Mouse (Mus musculus) adrenal gland, postnatal 10 days (tissue): ENCODE measurements around the gene Mtif3. TPM values are rescaled to one million over a fixed set of nuclear protein-coding genes. Genes with fewer than 3 reads are reported as not detected.
A peak's percentile ranks its signal among the peaks of the same experiment; 100 is the strongest.

ENCODE experiments used
- DNase-seq: peaks from one replicate; pipeline ENCODE4 v3.0.0; 2021; ENCODE audit warnings: mixed read lengths
- long read RNA-seq, 2 experiments: library from polyadenylated mRNA; stranded (forward); transcript quantifications; one replicate each; pipeline ENCODE4 v2.0.0; 2021
- total RNA-seq, 2 experiments: library from RNA; stranded (reverse); gene quantifications; 2 replicates each; pipeline ENCODE4 v1.2.3; 2021

Gene Mtif3
- total RNA-seq, result 10 to 100 TPM; 28.9 to 36.7 TPM
- long read RNA-seq, experiment 1, full-length matches to known transcripts, result 25 of 31 reads
- long read RNA-seq, experiment 1, partial matches to known transcripts, result 2 of 31 reads
- long read RNA-seq, experiment 1, other reads (novel, unspliced or antisense), result 4 of 31 reads
- long read RNA-seq, experiment 2, full-length matches to known transcripts, result 22 of 24 reads
- long read RNA-seq, experiment 2, partial matches to known transcripts, result 0 of 24 reads
- long read RNA-seq, experiment 2, other reads (novel, unspliced or antisense), result 2 of 24 reads

DNA sequence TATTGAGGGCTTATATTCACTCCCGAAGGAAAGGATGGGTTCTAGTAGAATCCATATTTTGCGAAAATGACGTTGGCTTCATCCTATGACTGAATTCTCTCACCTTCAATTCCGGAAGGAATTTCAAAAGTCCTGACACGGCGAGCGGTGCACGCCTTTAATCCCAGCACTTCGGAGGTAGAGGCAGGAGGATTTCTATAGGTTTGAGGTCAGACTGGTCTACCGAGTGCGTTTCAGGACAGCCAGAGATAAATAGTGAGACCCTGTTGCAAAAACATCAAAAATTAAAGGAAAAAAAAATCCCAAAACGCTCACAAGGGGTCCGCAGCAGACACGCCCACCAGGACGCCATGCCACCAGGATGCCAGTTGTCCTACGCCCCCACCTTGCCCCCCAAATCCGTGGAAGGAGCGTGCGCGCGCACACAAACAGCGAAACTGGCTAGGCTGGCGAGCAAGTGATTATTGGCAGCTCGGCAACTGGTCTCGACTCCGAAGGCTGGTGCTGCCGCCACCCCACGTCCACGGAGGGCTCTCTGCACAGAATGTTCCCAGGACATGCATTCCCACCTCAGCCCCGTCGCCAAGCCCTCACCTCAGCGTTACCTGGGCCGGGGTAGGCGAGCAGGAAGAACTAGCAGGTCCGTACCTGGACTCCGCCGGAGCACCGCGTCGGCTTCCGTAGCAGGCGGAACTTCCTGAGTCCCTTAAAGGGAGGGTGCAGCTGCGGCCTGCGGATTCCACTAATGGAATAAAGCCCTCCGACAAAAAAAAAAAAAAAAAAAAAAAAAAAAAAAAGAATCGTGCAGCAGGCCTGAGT, at the start of gene Mtif3:
Mtif3 (minus strand) TSS at position 683 of the 819 bp plus-strand sequence.
- peak; percentile 85 for DNase-seq

DNA sequence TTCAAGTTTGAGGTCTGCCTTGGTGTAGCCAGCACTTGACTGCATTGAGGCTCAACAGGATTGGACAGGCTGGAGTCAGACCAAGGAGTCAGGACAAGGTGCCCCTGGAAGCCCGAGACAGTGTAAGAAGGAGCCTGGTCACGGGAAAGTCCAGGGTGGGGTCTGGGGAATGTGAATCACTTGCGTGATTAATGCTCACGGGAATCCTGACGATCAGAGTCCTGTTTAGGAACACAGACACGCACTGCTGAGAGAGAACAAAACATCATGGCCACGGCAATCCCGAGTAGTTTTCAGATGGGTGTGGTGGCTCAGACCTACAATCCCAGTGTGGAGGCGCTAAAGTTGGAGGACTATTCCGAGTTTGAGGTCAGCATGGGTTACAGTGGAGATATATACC, 47.7 kb upstream of the Mtif3 start:
- DNase-seq, result no peak

DNA sequence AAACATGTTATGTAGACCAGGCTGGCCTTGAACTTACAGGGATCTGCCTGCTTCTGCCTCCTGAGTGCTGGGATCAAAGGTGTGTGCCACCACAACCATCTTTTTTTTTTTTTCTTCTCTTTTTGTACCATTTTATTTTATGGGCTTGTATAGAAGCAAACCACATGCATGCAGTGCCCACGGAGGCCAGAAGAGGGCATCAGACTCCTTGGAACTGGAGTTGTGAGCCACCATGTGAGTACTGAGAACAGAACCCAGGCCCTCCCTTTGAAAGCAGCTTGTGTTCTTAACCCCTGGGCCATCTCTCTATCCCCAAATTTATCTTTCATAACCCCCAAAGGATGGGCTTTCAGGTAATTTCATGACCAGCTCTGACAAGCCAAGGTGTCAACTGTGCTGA, 39.7 kb upstream of the Mtif3 start:
- no peak for DNase-seq

DNA sequence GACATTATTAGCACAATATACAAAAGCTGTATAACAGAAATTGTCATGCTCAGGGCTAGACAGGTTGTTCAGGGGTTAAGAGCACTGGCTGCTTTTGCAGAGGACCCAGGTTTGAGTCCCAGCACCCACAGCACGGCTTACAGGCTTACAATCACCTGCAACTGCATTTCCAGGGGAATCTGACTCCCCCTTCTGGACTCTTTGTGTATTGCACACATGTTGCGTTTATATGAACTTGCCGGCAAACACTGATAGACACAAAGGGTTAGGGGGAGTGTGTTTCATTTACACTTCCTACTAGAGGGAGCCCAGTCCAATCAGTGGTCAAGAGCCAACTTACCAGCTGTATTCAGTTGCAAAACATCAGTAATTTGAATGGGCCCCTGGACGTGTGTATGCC, 37.7 kb upstream of the Mtif3 start:
- DNase-seq, result no peak

DNA sequence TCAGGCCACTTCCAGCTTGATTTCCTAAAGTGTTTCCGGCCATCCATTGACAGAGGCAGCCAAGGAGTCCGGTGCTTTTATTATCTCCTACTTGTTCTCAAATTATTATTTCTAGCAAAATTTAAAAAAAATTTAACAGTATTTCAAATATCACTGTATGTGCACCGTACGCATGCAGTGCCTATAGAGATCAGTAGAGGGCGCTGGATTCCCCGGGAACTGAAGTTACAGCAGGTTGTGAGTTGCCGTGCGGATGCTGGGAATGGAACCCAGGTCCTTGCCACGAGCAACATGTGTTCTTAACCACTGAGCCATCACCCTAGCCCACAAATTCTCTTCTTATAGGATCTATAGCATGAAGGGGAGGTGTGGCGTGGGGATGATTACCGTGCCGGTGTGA, 35.2 kb upstream of the Mtif3 start:
- no peak for DNase-seq

DNA sequence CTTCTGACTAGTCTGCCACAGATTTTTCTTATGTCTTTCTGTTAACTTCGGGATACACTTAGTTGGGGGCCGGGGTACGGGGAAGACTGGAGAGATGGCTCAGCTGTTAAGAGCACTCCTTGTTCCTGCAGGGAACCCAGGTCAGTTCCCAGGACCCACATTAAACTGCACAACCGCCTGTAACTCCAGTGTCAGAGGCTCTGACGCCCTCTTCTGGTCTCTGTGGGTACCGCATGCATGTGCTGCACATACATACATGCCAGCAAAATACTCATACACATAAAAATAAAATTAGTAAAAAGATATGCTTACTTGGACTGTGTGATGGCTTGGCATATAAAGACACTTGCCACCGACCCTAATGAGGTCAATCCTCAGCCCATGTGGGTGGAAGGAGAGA, 33.2 kb upstream of the Mtif3 start:
- no peak for DNase-seq

DNA sequence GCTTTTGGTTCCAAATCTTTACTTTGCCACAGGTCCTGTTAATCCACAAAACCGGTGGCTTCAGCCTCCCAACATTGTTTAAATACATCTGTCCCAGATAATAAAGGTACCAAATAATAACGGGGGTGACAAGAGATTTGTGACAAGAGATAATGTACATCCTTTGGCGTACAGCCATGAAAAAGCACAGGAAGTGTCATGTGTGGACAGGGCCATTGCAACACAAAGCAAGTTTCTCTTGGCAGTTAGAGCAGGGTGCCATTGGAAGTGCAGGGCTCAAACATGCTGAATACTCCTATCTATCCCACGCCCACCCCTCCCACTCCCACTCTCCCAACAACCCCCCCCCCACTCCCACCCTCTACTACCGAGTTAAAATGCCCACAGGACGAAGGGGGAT, 31.4 kb upstream of the Mtif3 start:
- DNase-seq, result no peak

DNA sequence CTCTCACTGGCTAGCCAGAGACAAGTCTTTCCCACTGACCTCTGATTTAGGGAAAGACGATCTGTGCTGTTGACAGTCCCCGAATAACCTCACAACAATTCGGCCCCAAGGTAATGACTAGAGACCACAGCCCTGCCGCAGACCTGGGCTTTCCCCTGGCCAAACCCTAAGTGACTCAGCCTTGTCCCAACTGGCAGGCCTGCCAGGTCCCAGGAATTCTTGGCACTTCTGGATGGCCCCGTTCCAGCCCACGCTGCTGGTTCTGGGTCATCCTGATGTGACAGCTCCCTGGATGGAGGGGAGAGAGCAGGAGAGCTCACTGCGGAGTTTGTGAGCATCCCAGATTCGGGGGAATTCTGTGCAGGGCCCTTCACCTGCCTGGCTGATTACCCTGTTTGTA, 29.9 kb upstream of the Mtif3 start:
- DNase-seq, result peak; percentile 86

DNA sequence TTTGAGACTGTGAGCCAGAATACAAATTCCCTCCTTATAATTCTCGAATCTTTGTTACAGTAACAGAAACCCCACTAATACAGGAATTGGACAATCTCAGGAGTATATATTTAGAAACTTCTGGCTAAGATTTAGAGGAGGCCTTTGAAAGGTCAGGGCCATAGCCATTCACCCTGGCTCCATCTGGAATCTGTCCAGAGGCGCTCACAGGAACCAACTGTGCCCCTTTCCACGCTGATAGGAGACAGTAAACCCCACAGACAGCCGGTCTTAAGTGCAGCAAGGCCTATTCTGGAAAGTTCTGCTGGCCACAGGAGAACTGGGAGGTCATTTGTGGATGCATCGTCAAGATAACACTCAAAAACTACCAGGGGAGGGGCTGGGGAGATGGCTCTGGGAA, 25.5 kb upstream of the Mtif3 start:
- DNase-seq, result peak; percentile 73

DNA sequence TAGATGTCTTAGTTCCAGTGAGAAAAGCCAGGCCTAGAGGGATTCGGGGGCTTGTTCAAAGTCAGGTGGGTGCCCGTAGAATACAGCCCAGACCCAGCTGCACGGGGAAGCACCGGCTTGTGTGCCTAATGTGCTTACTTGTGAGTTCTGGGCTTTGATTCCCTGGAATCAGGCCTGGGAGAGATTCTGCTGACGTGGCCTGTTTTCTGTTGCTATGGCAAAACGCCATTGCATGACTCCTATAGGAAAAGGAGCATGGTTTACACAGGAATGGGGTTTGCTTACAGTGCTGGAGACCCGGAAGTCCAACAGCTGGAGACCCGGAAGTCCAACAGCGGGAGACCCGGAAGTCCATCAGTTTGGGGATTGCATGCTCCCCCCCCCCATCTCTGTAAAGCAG, 24.0 kb upstream of the Mtif3 start:
- DNase-seq, result no peak

DNA sequence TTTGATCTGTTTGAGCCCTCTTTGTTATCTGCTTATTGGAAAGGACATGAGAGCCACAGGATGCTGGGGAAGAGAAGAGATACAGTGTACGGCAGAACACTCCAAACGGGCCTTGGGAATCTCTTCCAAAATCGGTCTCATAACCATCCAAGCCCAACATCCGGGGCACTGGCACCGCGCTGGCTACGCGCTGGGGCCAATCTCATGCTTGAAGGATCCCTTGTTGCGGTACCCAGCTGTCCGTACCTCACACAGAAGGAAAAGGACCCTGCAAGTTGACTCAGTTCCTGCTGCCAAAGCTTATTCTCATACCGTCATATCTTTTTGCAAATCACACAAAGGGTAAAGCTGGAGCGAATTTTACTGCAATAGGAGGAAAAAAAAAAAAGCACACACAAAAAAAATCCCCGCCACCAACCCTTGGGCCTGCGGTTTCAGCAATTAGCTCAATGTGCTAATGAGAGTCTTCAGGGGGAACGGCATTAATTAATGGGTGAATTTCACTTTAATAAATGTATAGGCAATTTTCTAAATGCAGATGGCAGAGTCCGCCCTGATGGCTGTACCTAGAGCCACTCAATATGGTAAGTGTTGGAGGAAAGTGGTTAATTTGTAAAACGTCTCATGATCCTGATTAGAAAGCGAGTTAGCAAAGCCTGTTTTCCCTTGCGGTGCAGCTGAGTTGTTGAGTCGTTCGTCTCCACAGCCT, 22.3 kb upstream of the Mtif3 start:
- DNase-seq, result no peak

DNA sequence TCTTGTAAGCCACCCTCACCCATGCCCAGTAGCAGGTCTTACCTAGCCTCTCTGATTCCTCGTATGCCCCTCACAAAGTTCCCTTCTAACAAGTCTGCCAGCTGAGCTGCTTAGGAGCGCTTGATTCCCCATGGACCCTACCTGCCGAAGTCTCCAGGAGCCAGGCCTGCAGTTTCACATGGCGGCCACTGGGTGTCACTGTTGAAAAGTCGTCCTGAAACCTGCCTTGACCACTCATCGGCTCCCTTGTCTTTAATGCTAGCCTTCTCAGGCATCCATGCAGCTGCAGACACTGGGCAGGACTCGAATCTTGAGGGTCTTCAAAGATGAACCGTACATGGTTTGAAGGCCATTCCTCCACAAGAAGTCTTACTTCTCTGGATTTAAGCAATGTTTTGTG, 19.6 kb upstream of the Mtif3 start:
- DNase-seq, result peak; percentile 78

DNA sequence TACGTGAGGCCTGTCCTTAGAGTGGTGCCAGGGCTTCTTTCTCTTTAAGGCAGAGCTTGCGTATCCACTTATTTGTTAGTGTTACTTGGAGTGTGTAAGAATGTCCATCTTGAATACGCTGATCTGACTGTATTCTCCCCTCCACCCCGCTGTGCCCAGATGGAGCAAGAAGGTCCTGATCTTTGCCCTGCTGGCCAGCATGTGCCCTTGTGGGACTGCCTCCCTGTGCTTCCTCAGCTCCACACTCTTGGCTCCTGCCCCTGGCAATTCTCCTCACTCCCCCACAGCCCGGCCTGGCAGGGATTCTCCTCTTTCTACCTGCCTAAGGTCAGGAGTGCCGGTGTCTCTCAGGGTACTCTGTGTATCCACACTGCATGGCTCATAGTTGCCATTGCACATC, 17.8 kb upstream of the Mtif3 start:
- DNase-seq, result peak; percentile 25

DNA sequence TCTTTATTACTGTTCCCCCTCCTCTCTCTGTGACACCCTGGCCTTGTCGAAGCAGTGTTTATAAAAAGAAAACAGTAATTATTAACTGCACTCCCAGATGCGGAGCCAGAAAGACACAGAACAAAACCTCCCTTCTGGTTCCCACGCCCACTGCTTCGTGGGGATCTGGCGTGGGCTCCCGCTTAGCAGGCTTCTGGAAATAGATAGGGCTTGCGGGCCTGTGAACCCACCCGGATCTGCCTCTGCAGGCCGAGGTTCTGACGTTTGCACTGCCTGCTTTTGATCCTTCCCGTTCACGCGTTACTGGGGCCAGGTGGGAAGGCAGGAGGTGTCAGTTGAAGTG, 11.2 kb upstream of the Mtif3 start:
- no peak for DNase-seq

DNA sequence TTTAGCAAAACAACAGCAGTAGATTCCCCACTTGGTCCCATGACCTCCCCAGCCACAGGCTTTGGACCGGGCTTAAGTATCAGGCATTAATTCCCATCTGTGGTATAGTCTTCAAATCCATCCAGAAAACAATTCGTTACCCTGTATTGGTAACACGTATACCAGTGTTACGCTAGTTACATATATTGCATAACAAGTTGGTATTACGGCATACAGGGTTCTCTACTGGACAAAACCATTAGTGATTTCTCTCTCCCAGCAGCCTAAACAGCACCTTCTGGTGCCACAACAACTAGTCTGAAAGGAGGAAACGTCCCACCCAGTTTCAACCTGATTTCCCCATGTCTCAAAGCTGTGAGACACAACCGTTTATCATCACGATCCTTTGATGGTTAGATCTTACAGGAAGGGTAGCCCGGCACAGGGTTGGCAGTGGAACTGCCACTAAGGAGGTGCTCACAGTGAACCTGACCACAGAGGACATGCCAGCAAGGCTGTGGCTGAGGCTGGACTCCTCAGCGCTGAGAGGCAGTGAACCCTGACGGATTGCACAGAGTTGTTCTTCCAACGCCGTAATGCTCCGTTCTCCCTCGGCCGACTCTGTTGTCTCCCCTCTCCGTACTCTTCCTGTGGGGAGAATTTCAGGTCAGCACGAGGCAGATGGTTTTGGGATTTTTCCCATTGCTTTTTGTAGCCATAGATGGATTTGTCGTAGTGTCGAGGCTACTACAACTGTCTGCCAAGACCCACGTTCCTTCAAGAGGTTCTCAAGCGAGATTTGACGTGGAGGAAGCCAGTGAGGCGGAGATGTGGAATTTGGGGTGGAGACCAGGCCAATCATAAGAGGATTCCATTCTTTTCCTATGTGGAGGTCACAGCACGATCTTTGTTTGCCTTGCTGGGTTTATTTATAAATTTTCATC, 10.5 kb upstream of the Mtif3 start:
- no peak for DNase-seq

DNA sequence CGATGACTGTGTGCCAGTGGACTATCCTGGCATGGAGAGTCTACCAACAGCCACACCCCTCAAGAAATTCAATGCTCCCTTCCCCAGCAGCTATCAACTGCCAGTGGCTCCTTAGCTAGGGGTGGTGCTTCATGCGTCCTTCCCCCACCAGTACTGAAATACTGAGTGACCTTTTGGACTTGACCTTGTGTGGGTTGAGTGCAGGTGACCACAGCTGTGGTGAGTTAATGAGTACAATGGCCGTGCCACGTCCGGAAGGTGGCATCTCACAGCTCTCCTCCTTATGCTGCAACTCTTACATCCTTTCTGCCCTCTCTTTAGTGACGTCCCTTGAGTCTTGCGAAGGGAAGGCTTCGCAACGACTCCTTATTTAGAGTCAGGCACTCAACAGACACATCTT, 9.8 kb upstream of the Mtif3 start:
- DNase-seq, result no peak

DNA sequence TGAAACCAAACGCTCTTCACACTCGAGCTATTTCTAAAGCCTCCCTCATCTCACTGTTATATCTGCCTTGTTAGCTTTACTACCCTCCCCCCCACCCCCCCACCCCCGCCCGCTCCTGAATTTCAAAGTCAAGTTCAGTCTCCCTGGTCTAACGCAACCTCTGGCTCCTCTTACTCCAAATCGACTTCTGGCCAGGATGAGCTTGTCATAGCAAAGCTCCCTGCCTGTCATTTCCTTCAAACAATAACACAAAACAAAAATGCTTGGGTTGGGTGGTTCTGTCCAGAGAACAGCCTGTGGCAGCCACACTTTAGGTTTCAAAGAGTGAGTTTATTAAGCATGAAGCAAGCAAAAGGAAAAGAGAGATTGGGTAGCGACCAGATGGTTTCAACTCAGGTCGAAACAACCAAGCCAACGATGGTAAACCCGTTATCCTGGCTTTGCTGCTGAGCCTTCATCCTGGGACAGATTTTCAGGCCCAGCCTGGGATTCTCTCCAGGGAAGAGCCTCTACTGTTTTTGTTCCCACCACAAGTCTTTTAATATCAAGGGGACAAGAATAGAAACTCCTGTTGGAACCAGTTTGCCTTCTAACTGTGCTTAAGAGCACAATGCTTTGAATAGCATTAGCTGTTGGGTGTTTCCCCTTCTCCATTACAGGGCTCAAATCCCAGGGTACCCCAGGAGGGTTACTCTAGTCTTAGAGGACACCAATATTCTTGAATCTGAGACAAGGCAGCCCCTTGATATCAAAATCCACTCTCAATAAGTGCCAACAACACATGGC, 8.4 kb upstream of the Mtif3 start:
- no peak for DNase-seq

DNA sequence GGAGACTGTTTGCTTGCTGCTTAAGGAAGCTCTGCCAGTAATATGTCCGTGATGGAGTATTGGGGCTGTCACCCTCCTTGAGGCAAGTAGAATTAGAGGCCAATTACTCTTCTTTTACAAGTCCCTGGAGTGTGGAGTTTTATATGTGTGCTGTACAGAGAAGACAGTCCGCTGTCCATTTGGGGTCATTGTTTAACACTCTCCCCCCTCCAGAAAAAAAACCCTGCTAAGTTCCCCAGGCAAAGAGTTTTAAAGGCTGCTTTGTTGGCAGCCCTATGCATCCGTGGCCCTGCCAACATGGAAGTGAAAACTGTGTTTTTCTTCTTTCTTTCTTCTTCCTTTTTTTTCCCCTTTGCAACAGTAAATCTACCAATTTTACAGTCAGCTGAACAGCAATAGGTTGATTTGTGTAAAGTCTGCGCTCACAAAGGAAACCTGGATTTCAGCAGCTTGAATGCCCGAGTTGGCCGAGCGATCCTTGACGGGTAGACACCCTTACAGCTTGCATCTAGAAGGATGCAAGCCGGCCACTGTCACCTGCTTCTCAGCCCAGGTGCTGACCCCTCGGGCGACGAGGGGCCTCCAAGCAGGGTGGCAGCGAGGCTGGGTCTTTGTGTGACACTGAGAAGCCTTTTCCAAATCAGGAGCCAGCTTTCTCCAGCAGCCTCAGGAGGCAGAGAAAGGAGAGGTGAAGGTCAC, 5.2 kb upstream of the Mtif3 start:
- DNase-seq, result no peak

DNA sequence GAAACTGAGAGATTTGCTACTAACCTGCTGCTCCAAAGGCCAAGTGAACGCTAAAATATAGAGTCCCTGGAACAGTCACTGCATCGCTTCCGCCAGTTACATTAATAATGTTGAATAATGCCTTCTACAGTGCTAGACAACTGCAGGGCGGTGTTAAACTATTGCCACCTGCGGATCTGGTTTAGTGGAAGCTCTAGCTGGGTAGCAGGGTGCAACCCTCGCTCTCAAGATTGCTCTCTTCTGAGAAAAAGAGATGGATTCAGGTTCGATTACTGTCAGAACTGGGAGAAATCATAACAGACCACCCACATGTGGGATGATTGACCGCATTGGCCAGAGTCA, 308 bp upstream of the Mtif3 start:
- peak; percentile 18 for DNase-seq

DNA sequence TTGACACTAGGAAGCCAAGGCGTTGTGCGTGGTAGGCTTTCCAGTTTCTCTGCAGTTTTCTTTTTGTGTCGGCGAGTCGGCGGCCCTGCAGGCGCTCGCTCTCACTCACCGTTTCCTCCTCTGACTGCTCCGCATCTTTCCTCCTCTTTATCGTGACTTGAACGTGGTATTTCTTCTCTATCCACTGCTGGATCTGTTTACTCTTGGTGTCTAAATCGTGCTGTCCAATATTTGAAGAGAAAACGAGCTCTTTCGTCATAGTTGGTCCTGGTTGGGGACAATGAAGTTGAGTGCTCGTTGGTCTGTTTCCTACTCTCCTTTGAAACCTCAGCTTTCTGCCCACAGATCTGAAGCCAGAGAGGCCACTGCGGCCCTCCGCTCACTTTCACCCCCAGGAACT, 6.9 kb downstream of the Mtif3 start:
- no peak for DNase-seq

DNA sequence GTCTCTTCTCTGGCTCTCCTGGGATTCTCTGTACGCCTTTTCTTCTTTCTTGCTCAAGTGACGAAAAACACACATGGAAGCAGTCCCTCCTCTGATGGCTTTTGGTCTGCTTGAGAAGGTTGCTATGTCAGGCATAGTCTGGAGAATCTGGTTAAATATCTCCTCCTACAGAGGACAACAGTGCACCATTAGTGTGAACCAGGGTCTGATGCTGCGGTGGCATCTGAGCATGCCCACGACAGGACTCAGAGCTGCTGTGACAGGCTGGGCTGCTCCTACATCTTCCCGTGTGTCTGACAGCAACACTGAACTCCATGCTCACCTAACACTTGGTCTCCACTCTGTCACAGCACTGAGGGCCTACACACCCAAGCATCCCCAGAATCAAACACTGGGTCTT, 7.9 kb downstream of the Mtif3 start:
- DNase-seq, result no peak
